Mouse (Mus musculus) CD4-positive, CD25-positive, alpha-beta regulatory T cell, adult 4 months (primary cell): ENCODE measurements around the gene Mical2. TPM values are rescaled to one million over a fixed set of nuclear protein-coding genes. Genes with fewer than 3 reads are reported as not detected.
A peak's percentile ranks its signal among the peaks of the same experiment; 100 is the strongest.

Experiments used
- ATAC-seq: one replicate; pipeline ENCODE4 v1.8.0; 2017
- polyA plus RNA-seq, 2 experiments: library from polyadenylated mRNA; unstranded; fragments of 100-300 nt; shearing (Covaris generic); gene quantifications; one replicate each; pipeline ENCODE4 v1.2.1; 2017

Mical2 gene
- polyA plus RNA-seq, 2 experiments from 2014 or later: 2.1 to 2.4 TPM

DNA sequence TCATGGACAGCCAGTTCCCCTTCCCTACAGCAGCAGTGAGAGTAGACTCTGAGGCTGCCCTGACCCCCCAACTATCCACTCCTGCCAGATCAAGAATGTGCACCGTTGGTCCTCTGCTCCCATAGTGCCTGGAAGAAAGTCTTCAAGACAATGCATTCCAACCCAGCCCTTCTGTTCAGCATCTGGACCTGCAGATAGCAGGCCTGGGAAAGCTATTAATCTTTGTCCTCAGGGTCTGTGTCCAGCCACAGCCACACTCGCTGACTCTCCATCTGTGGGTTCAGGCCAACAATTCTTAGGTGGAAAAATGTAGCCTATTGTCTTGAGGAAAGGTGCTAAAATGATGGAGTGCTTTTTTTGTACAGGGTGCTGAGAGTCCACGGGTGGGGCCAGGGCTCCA is 54.8 kb downstream of the Mical2 start:
- ATAC-seq: no peak

DNA sequence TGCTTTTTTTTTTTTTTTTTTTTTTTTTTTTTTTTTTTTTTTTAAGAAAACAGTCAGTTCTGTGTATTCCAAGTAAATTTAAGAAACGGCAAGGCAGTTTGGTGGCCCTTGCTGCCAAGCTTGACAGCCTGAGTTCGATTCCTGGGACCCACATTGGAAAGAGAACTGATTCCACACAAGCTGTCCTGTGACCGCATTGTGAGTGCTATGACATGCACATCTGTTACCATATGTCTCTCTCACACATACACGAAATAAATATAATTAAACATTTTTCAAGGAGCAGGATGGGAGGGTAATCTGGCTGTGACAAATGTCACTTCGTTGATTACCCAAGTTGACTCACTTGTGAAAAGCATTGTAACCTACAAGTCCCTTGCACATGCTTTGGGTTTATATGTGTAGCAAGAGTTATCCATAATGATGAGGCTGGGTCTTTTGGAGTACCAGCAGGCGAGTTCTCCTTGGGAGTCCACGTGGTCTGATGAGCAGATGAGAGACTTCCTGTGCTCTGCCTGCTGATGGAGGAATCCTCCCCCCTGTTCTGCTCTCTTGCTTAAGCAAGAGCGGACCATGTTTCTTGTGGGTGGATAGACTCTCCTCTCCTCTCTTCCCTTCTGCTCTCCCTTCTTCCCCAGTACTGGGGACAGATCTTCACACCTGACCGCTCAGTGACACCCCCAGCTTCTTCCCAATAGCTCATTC is 58.1 kb downstream of the Mical2 start:
- ATAC-seq: no peak

DNA sequence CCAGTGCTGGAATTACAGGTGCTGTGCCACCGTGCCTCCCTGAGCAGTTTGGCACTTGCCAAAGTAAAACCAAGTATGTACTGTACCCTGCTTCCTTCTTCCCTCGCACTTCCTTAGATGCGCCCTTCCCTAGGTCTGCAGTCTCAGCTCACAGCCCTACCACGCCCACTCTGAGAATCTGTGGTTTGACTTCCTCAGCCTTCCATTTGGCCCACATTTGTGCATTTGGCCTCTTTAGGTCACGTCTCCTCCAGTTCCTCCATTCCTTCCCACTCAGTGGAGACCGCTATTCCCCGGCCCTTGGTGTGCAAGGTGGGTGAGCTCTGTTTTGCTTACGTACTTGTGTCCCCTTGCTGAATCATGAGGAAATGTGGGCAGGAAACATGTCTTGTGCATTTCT is 59.9 kb downstream of the Mical2 start:
- ATAC-seq: no peak

DNA sequence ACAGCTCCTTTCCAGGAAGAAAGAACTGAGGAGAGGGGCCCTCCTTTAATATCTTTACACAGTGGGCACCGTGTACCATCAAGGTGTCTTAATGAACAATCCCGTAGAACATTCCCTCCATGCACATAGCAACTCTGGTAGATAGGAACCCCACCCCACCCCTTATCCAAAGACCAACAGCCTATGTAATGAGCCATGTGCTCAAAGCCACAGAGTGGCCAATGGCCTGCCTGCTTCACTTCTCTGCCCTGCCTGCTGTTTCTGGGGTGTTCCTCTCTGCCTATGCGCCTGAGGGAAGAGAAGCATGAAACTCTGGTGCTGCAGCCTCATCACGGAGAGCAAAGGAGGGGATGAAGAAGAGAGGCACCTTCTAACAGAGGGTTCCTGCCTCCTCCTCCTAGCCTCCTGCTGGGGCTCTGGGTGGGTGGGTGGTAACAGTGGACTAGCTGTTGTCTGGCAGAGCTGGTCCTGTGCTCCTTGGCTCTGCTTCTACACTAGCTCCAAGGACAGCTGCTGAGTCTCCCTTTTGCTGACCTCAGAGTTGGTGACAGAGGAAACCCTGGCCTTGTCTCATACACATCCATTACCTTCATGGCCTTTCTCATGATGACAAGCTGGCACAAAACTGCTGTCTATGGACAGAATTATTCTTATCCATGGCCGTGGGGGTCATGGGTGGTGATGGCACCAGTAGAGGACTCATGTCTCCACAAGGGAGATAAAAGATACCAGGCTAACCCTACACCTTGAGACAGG is 62.9 kb downstream of the Mical2 start:
- no peak for ATAC-seq

DNA sequence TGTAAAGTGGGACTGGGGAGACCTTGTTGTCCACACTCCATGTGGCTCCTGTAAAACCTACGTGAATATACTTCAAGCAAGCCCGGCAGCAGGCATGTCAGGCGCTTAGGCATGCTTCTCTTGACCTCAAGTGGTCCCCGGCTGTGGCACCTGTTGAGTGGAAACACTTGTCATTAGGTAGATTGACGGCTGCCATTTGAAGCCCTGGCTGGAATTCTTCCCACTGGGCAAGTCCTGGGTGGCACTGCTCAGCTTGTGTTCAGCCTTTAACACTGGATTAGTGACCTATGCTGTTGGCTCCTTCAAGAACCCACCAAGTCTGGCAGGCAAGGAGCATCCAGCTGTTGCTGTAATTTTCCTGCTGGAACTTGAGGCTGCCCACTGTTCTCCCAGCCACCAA is 63.9 kb downstream of the Mical2 start:
- ATAC-seq: no peak

DNA sequence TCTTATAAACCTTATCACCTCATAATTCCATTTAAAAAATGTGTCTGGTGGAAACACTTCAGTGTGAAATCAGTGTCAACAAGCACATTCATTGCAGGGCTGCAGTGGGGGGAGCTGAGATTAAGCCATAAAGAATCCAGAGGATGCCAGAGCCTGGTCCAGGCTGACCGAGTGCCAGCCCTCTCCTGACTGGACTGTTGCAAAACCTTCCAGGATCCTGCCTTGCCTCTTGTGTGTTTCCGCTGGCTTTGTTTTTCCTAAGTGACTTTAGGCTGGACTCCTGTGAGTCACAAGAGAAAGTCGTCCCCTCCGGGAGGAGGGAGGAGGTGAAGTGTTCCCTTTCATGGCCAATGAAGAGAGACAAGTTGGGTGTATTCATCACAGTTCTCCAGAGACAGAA is 64.3 kb downstream of the Mical2 start:
- no peak for ATAC-seq

DNA sequence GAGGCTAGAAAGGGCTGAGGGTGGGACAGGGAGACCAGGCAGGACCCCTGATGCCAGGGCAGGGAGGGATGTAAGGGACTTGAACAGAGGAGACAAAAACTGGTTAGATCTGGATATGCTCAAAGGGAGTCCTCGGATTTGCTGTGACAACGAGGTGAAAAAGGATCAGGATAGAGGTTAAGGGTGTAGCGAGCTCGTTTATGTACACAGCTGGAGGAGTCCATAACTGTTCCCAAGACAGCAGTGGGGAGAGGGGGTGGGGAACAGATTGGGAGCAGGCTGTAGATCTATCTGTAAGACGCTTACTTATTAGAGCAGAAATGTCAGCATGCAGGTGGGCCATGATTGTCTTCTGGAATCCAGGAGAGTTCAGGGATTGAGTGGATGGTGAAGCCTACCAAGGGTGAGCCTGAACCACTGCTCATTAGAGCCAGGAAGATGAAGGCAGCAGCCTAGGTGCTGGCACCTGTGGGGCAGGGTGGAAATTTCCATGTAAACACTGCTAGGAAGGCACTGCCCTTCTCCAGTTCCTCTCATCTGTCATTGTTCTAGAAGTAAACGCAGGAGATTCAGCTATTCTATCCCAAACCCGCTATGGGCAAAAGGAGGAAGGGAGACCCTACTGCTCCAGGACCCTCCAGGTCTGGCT is 67.9 kb downstream of the Mical2 start:
- no peak for ATAC-seq

DNA sequence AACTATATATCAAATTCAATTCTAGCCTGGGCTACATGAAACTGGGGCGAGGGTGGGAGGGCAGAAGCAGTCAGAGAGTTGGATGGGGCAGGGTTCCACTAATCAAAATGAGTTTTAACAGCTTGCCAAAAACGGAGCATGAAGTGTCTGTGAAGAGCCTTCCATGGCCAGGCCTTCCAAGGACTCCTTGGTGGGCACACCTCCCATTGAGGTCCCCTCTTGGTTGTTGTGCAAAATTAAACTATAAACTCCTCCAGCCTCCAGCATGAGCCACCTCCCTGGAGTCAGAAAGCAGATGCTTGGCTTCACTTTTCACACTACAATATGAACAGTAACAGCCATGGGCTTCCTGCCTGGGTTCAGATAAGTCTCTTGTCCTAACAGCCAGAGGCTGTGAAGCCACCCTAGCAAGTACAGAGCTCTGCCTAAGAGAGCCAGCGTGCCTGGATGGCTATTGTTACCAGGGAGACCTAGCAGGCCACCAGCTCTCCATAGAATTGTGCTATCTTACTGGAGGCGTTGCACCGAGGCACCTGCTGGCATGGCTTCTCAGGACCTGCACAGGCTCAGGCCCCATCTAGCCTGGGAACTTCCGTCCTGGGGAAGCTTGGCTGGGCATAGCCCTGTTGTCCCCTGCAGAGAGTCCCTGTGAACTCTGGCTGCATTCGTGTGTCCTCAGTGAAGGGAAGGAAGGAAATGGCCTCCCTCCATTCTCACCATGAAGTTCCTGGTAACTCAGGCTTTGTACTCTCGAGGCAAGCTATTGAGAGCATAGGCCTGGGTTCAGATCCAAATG is 70.0 kb downstream of the Mical2 start:
- no peak for ATAC-seq

DNA sequence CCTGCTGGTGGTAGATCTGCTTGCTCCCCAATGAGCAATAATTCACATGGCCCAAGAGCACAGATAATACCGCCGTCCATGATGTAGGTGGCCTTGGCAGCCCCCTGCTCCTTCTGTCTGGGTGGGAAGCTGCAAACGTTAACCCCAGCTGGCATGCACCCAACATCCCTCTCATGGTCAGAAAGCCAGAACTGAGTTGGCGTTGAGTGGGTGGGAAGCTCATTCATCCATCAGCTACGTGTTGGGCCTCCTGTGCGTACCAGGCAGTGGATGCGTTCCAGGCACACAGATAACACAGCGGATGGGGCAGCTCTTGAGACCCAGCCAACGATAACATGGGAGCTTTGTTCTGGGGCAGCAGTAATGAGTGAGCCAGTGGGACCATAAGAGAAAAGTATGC is 72.4 kb downstream of the Mical2 start:
- no peak for ATAC-seq

DNA sequence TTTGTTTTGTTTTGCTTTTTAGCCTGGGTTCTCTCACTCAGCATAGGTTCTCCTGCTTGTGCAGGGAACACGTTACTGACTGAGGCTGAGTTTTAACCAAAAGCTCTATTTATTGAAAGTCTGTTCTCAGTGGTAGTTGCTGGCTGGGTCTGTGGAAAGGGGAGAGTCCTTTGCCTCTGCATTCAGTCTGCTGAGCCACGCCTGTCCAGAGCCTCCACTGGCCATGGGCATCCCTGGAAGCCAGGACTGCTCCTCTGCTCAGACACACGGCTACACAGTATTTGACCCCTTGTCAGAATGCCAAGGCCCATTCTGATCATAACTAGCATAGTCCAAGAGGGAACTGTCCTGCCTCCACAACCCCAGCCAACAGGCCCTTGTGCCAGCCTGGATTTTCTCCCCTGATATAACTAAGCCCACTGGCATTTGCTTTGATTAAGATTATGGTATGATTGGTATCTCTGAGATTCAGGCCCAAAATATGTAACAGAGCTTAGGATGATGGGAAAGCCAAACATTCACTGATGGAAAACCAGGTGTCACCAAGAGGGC is 73.3 kb downstream of the Mical2 start:
- no peak for ATAC-seq

DNA sequence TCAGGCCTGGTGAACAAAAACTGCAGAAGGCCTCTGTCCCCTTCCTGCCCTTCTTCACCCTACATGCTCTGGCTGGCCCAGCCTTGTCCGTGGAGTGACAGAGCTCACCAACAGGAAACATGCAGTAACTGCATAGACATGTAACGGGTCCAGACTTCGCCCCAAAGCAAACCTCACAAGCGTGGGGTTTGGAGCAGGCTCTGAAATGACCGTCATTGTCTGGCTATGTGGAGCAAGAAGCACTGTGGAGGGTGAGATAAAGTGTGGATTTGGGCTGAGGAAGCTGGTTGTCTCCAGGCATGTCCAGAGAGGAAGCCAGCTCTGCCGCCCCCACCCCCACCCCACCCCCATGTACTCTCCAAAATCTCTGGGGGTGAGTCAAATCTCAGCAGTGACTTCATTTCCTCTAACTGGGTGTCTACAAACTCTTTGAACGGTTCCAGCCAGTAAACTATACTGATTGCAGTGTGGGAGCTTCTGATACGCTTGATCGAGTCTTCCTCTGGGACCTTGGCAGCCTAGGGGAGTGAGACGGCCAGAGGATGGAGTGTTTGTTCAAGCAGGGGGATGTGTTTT is 74.0 kb downstream of the Mical2 start:
- no peak for ATAC-seq

DNA sequence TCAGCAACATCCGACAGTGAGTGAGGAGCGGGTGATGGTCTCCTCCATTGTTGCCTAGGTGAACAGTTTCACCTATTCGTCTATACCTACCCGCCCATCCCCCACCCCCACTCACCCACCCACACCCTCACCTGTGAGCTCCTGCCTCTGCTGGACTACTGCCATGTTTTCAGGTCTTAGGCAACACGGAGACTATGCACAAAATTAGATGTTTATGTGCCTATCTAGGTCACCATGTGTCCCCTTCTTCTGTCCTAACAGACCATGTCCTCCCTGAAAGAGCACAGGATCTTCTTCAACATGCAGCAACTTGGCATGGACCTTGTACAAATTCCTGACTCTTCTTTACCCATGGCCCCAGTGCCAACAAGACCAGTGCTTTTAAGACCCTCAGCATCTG is 74.5 kb downstream of the Mical2 start:
- ATAC-seq: no peak

DNA sequence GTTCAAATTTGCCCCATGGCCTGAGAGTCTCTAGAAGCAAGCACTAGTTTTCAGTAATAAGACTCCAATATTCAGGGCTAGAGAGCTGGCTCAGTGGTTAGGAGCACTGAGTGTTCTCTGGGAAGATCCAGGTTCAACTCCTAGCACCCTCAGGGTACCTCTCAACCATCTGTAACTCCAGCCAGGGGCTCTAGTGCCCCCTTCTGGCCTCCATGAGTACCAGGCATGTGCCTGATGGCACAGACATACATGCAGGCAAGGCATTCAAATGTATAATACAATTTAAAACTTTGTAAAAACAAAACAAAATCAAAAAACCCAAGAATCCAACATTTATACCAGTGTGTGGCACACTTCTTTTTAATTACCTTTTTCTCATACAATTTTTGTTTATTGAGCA is 75.4 kb downstream of the Mical2 start:
- ATAC-seq: no peak

DNA sequence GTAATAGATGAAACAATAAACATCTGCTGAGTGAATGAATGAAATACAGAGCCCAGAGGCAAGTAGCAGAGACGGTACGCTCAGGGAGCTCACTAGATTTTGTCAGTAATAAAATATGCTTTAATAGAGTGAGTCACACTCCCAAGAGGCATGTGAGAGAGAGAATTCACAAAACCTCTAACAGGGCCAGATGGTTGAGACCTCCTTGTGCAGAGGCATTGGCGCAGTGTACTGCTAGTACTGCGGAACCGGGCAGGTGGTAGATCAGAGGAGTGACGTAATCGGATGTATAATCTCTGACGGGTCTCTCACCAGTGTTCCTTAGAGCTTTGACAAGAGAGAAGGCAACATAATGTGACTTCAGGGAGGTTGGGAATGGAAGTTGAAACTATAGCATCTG is 78.7 kb downstream of the Mical2 start:
- no peak for ATAC-seq

DNA sequence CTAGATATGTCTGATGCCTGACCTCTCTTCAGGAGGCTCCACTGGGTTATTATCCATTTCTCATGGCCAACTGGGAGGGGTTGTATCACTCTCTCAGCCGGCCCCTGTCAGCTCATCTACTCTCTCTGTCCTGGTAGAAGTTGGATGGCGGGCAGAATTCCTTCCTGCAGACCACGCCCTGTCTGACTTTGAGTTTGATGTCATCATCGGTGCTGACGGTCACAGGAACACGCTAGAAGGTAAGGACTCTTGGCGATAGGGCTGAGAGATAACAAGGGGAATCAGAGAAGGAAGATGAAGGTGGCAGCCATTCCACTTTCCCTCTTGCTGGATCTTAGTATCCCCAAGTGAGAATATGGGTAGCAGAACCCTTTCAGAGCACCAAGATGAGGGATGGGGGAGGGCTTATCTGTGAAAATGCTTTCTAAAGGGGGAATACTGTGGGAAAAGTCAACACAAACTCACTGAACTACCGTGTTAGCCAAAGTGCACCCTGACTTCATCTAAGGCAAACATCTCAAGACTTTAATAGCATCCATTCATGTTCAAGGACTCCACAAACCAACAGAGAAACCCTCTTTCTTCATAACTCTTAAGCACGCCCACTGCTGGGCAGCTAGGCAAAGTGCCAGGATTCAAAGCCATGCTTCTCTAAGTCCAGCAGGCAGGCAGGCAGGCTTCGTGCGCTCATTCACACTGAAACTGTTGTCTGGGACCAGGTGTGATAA is 83.8 kb downstream of the Mical2 start:
- ATAC-seq: no peak

DNA sequence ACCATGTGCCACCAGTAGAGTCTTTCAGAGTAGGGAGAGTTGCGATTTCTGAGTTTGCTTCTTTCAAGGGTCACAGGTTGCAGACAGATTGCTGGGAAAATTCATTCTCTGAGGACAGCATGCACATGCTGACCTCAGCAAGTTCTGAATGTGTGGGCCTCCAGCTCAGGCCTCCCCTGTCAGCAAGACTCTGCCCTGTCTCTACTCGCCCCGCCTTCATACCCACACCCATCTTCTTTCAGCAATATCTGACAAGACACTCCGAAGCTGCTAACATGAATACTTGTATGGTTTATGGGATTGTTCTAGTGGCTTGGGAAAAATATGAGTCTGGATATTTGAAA is 84.3 kb downstream of the Mical2 start:
- ATAC-seq: no peak

DNA sequence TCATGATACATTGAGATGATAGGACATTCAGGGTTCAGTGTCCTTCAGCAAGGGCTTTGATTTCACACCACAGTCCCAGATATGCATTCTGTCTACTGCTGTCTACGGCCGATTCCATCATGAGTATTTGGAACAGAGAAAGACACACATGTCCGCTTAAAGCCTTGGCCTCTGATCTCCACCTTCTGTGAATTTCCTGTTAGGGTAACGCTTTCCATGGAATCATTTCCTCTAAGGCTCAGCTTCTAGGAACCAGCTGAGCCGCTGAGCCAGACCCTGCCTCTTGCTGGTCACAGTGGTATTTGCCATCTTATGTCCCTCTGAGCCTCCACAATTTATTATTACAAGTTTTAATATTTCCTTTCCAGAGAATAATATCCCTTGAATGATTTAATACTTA is 87.6 kb downstream of the Mical2 start:
- no peak for ATAC-seq

DNA sequence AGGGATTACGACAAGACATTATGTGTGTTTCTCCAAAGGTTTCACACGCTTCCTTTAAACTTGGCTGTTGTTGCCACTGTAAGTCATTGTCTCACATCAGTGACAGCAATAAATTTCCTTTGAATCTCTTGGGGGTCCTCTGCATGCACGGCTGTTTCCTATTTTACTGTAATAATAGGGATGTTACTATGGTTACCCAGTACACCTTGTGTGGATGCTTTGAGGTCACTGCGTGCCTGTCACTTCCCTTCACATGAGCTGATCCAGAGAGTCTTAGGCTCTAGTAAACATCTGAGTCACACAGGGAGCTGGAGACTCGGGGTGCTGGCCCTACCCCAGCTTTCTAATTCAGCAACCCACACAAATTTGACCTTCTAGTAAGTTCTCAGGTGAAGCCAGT is 88.0 kb downstream of the Mical2 start:
- no peak for ATAC-seq

DNA sequence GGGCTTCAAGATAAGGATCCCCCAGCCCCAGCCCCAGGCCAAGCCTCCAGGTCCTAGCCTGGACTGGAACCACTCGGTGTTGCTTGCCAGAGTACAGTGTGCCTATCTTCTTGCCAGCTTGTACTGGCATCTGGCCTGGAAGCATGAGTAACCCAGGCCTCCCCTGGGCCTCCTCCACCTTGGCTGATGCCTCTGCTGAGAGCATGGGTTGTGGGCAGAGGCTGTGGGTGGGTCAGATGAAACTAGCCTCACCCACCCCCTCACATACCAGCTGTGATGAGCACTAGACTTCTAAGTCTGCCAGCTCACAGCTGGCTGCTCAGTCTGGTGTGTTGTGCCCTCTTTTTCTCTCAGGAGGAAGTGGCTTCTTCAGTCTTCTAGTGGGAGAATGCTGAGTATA is 90.6 kb downstream of the Mical2 start:
- peak; percentile 32 for ATAC-seq

DNA sequence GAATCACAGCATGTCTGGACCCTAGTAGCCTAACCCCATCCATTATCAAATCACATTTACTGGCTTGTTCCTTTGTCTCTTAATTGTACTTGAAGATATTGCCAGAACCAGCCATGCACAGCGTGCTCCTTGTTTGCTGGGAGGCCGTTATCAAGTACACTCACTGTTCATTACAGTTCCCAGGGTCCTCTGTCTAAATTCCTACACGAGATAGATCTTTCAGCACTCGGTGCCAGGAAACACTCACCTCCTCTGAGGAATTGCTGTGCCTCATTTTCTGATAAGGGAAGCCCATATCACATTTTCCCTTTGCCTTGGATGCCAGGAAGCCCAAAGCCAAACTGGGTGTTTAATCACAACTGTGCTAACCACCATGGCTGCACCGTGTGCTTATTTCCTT is 91.8 kb downstream of the Mical2 start:
- ATAC-seq: no peak

DNA sequence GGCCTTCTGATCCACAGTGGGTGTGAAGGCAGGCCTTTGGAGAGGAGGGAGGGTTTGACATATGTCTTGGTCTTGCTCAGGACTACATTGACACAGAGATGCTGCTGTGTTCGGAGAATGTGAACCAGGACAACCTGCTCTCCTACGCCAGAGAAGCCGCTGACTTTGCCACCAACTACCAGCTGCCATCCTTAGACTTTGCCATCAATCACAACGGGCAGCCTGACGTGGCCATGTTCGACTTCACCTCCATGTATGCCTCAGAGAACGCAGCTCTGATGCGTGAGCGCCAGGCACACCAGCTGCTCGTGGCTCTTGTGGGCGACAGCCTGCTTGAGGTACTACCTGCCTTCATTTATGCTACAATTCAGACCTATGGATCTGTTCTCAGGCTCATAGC is 92.7 kb downstream of the Mical2 start:
- no peak for ATAC-seq

DNA sequence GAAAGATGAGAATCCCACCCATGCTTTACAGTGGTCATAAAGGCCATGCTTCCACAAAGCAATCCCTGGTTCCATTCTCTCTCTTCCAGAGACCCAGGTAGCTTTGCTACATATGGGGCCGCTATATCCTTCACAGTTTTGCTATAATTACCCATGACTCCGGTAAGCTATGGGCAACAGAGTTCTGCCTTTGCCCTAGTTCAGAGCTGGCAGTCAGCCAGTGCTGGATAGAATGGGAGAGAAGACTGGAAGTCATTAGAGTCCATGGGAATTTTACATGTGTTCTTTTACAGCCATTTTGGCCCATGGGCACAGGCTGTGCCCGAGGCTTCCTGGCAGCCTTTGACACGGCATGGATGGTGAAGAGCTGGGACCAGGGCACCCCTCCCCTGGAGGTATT is 93.8 kb downstream of the Mical2 start:
- no peak for ATAC-seq
